Mouse (Mus musculus): ENCODE measurements around the gene Wars2. TPM values are rescaled to one million over a fixed set of nuclear protein-coding genes. Genes with fewer than 3 reads are reported as not detected.

Wars2 gene
- polyA plus RNA-seq, 1 experiment from 2014 or later = 4.2 TPM

- Histone ChIP-seq H3K4me1 (ENCODE audit: insufficient read depth, low read depth, low read length) (no peaks in the 10 kb centered on the region), H3K27ac (ENCODE audit: low read length) (no peak overlapping the region), H3K9ac (replicated peaks; ENCODE audit: low read depth) (no peak overlapping the region), H3K4me2 (replicated peaks; ENCODE audit: low read depth, low read length) (no peak overlapping the region), H3K4me3 (ENCODE audit: low read depth, low read length) (no peak overlapping the region), H3K36me3 (ENCODE audit: insufficient read depth, low read length) (no peaks in the 10 kb centered on the region), H3K9me3 (ENCODE audit: low read length) (no peaks in the 10 kb centered on the region), H3K27me3 (replicated peaks; ENCODE audit: insufficient read depth, low read length) (peaks cover 87% of the 10 kb centered on the region)
- ATAC-seq (no peak), DNase-seq (ENCODE audit: low spot score) (no peak)
- 6% methylated on average over 6 of the region's 6 CpGs for WGBS
- TF ChIP-seq EP300 (IDR thresholded peaks at IDR 0.05) (no peak), CTCF (IDR thresholded peaks at IDR 0.05) (no peak)
Measured at GRCm38 (mm10) chr3:99259741-99260270, 118.9 kb downstream of the Wars2 start.

DNA sequence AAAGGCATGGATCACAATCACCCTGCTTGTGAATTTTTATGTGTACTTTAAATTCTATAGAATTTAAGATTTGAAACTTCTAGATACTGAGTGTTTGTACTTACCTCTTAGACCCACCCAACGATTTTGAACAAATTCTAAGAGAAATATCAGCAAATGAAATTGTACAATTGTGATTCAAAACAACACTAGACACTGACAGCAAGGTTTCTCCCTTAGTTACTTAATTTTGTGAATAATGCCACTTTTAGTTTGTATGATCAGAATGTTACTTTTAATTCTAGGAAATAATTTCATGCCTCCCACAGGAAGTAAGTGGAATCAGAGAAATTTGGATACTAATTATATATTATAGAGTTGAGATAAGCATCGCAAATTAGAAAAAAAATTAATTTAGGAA, 119.5 kb downstream of the Wars2 start:
- Histone ChIP-seq H3K4me3 (ENCODE audit: low read depth, low read length) (no peak overlapping the region), H3K27me3 (replicated peaks; ENCODE audit: insufficient read depth, low read length) (peaks cover 87% of the 10 kb centered on the region), H3K27ac (ENCODE audit: low read length) (no peak overlapping the region), H3K9me3 (ENCODE audit: low read length) (no peaks in the 10 kb centered on the region), H3K4me1 (ENCODE audit: insufficient read depth, low read depth, low read length) (no peaks in the 10 kb centered on the region), H3K36me3 (ENCODE audit: insufficient read depth, low read length) (no peaks in the 10 kb centered on the region), H3K9ac (replicated peaks; ENCODE audit: low read depth) (no peak overlapping the region), H3K4me2 (replicated peaks; ENCODE audit: low read depth, low read length) (no peak overlapping the region)
- TF ChIP-seq CTCF (IDR thresholded peaks at IDR 0.05) (no peak), EP300 (IDR thresholded peaks at IDR 0.05) (no peak)
- DNase-seq (ENCODE audit: low spot score) = no peak
- ATAC-seq = no peak
- 35% methylated on average over 2 of the region's 2 CpGs for WGBS

GRCm38 (mm10) chr3:99261371-99261791, 120.5 kb downstream of the Wars2 start:
- Histone ChIP-seq H3K9ac (replicated peaks; ENCODE audit: low read depth) (no peak overlapping the region), H3K27ac (ENCODE audit: low read length) (no peak overlapping the region), H3K4me3 (ENCODE audit: low read depth, low read length) (no peak overlapping the region), H3K4me2 (replicated peaks; ENCODE audit: low read depth, low read length) (no peak overlapping the region), H3K27me3 (replicated peaks; ENCODE audit: insufficient read depth, low read length) (peaks cover 78% of the 10 kb centered on the region), H3K4me1 (ENCODE audit: insufficient read depth, low read depth, low read length) (no peaks in the 10 kb centered on the region), H3K9me3 (ENCODE audit: low read length) (no peaks in the 10 kb centered on the region), H3K36me3 (ENCODE audit: insufficient read depth, low read length) (no peaks in the 10 kb centered on the region)
- ATAC-seq (no peak), DNase-seq (ENCODE audit: low spot score) (no peak)
- WGBS = under 1% methylated on average over 18 of the region's 18 CpGs
- no peak for TF ChIP-seq CTCF (IDR thresholded peaks at IDR 0.05)
- no peak for TF ChIP-seq EP300 (IDR thresholded peaks at IDR 0.05)

GRCm38 (mm10) chr3:99261986-99262385, 121.1 kb downstream of the Wars2 start:
- H3K27ac ChIP-seq (ENCODE audit: low read length) = no peak overlapping the region
- ATAC-seq = no peak
- no peak for DNase-seq (ENCODE audit: low spot score)
- H3K9me3 ChIP-seq (ENCODE audit: low read length) = no peaks in the 10 kb centered on the region
- no peak overlapping the region for H3K4me3 ChIP-seq (ENCODE audit: low read depth, low read length)
- TF ChIP-seq CTCF (IDR thresholded peaks at IDR 0.05) (no peak), EP300 (IDR thresholded peaks at IDR 0.05) (no peak)
- WGBS = 4% methylated on average over 2 of the region's 2 CpGs
- no peaks in the 10 kb centered on the region for H3K4me1 ChIP-seq (ENCODE audit: insufficient read depth, low read depth, low read length)
- H3K9ac ChIP-seq (replicated peaks; ENCODE audit: low read depth) = no peak overlapping the region
- H3K4me2 ChIP-seq (replicated peaks; ENCODE audit: low read depth, low read length) = no peak overlapping the region
- H3K27me3 ChIP-seq (replicated peaks; ENCODE audit: insufficient read depth, low read length) = peaks cover 74% of the 10 kb centered on the region
- H3K36me3 ChIP-seq (ENCODE audit: insufficient read depth, low read length) = no peaks in the 10 kb centered on the region

DNA sequence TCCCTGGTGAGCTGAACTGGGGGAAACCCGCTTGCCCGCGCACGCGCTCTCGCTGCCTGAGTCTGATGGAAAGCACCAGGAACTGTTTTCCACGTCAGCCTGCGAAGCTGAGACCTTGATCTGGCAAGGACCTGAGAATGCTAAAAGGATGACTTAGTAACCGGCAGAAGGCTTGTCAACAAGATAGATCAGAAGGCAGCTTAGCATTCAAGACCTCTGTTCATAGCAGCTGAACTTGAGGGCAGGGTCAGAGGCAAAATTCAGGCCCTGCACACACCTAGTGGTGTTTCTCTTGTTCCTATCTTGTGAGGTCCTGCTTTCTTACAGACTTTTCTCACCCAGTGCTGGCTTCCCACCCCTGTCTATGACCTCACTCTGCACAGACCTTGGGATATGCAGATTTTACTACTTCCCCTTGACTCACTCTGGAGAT, 122.6 kb downstream of the Wars2 start:
- H3K4me2 ChIP-seq (replicated peaks; ENCODE audit: low read depth, low read length) = no peak overlapping the region
- peaks cover 59% of the 10 kb centered on the region for H3K27me3 ChIP-seq (replicated peaks; ENCODE audit: insufficient read depth, low read length)
- H3K9me3 ChIP-seq (ENCODE audit: low read length) = no peaks in the 10 kb centered on the region
- no peak for ATAC-seq
- no peak for TF ChIP-seq EP300 (IDR thresholded peaks at IDR 0.05)
- no peak for TF ChIP-seq CTCF (IDR thresholded peaks at IDR 0.05)
- no peak overlapping the region for H3K9ac ChIP-seq (replicated peaks; ENCODE audit: low read depth)
- no peak for DNase-seq (ENCODE audit: low spot score)
- no peak overlapping the region for H3K4me3 ChIP-seq (ENCODE audit: low read depth, low read length)
- no peaks in the 10 kb centered on the region for H3K36me3 ChIP-seq (ENCODE audit: insufficient read depth, low read length)
- WGBS = 17% methylated on average over 9 of the region's 9 CpGs
- no peaks in the 10 kb centered on the region for H3K4me1 ChIP-seq (ENCODE audit: insufficient read depth, low read depth, low read length)
- no peak overlapping the region for H3K27ac ChIP-seq (ENCODE audit: low read length)

DNA sequence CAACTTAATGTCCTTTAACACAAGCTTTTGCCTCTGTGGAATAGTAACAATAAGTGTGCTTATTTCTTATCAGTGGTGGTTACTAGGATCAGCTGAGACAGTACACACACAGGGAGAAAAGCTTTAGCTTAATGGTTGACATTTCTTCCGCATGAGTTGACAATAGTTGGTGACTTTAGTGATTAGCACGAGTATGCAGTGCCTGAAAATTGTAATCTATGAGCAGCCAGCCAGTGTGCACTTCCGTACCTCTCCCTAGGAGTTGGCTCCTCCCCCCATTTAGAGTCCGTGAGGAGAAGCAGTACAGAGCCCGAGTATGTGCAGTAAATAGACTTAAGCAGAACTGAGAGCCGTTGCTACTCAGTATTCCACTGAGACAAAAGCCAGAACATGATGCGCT, 123.8 kb downstream of the Wars2 start:
- ATAC-seq (no peak), DNase-seq (ENCODE audit: low spot score) (no peak)
- 25% methylated on average over 7 of the region's 7 CpGs for WGBS
- Histone ChIP-seq H3K4me3 (ENCODE audit: low read depth, low read length) (no peak overlapping the region), H3K4me1 (ENCODE audit: insufficient read depth, low read depth, low read length) (no peaks in the 10 kb centered on the region), H3K27ac (ENCODE audit: low read length) (no peak overlapping the region), H3K4me2 (replicated peaks; ENCODE audit: low read depth, low read length) (no peak overlapping the region), H3K27me3 (replicated peaks; ENCODE audit: insufficient read depth, low read length) (peaks cover 47% of the 10 kb centered on the region), H3K36me3 (ENCODE audit: insufficient read depth, low read length) (no peaks in the 10 kb centered on the region), H3K9me3 (ENCODE audit: low read length) (no peaks in the 10 kb centered on the region), H3K9ac (replicated peaks; ENCODE audit: low read depth) (no peak overlapping the region)
- TF ChIP-seq CTCF (IDR thresholded peaks at IDR 0.05) (no peak), EP300 (IDR thresholded peaks at IDR 0.05) (no peak)

Data from lung, postnatal 0 days (tissue).